In genomic region chr5:124036341-124036740, GRCm38 (mm10) we compare ENCODE assay signal across 13 mouse cellular contexts. TPM values are rescaled to one million over a fixed set of nuclear protein-coding genes. Genes with fewer than 3 reads are reported as not detected.
DNase-seq lines count a peak whose midpoint lies in the region; ATAC-seq and TF ChIP-seq lines count a peak whose summit lies in the region.
"Had no signal": no experiment of that assay in that cellular context is flagged by ENCODE, and none has a peak within 500 bp of the region (broad histone marks: within the 10 kb centered on the region; RNA-seq: fewer than 3 reads in every experiment).

No protein-coding gene starts in this region.

- no peak for ATAC-seq in heart, embryonic 12.5 days (ENCODE audit: insufficient number of reproducible peaks, low FRiP score)
- ATAC-seq in midbrain, embryonic 12.5 days (ENCODE audit: low FRiP score, low read depth), result no peak
- ATAC-seq in midbrain, embryonic 16.5 days, result no peak
- ATAC-seq in neural tube, embryonic 15.5 days (ENCODE audit: low FRiP score), result no peak
- ATAC-seq: intestine, embryonic 15.5 days had no signal

- peaks cover 36% of the 10 kb centered on the region for H3K4me1 ChIP-seq in heart, embryonic 12.5 days (replicated peaks)
- peaks cover 11% of the 10 kb centered on the region for H3K4me1 ChIP-seq in midbrain, embryonic 12.5 days
- H3K4me1 ChIP-seq in midbrain, embryonic 16.5 days (ENCODE audit: control insufficient read depth, insufficient read depth, low read length), result 0 out of 2 replicates have a peak, but pooled peaks cover 2% of the 10 kb centered on the region
- no peaks in the 10 kb centered on the region for H3K4me1 ChIP-seq in neural tube, embryonic 15.5 days
- H3K4me1 ChIP-seq: embryonic facial prominence, embryonic 12.5 days; intestine, embryonic 15.5 days had no signal

- no peak overlapping the region for H3K4me3 ChIP-seq in heart, embryonic 12.5 days
- H3K4me3 ChIP-seq in midbrain, embryonic 12.5 days, result no peak overlapping the region
- H3K4me3 ChIP-seq in midbrain, embryonic 16.5 days (ENCODE audit: low read depth, low read length), result no peak overlapping the region
- no peak overlapping the region for H3K4me3 ChIP-seq in neural tube, embryonic 15.5 days (replicated peaks)
- H3K4me3 ChIP-seq: embryonic facial prominence, embryonic 12.5 days; intestine, embryonic 15.5 days had no signal

- 43% methylated on average over 6 of the region's 6 CpGs for WGBS in heart, embryonic 12.5 days
- WGBS in midbrain, embryonic 12.5 days, result 38% methylated on average over 6 of the region's 6 CpGs
- 24% methylated on average over 6 of the region's 6 CpGs for WGBS in midbrain, embryonic 16.5 days
- 35% methylated on average over 6 of the region's 6 CpGs for WGBS in neural tube, embryonic 15.5 days

- H3K9ac ChIP-seq in heart, embryonic 12.5 days, result no peak overlapping the region
- no peak overlapping the region for H3K9ac ChIP-seq in midbrain, embryonic 12.5 days (replicated peaks)
- no peak overlapping the region for H3K9ac ChIP-seq in midbrain, embryonic 16.5 days (ENCODE audit: low read depth, low read length)
- H3K9ac ChIP-seq in neural tube, embryonic 15.5 days (replicated peaks), result no peak overlapping the region
- H3K9ac ChIP-seq: embryonic facial prominence, embryonic 12.5 days; intestine, embryonic 15.5 days had no signal

- no peaks in the 10 kb centered on the region for H3K9me3 ChIP-seq in heart, embryonic 12.5 days (replicated peaks)
- H3K9me3 ChIP-seq in midbrain, embryonic 12.5 days, result no peaks in the 10 kb centered on the region
- no peaks in the 10 kb centered on the region for H3K9me3 ChIP-seq in midbrain, embryonic 16.5 days (replicated peaks; ENCODE audit: control insufficient read depth, low read length, poor library complexity, severe bottlenecking)
- no peaks in the 10 kb centered on the region for H3K9me3 ChIP-seq in neural tube, embryonic 15.5 days (replicated peaks)
- H3K9me3 ChIP-seq: embryonic facial prominence, embryonic 12.5 days; intestine, embryonic 15.5 days had no signal

- no peaks in the 10 kb centered on the region for H3K27me3 ChIP-seq in heart, embryonic 12.5 days (replicated peaks)
- peaks cover 11% of the 10 kb centered on the region for H3K27me3 ChIP-seq in midbrain, embryonic 12.5 days
- H3K27me3 ChIP-seq in midbrain, embryonic 16.5 days (ENCODE audit: control insufficient read depth, insufficient read depth, low read depth, low read length), result no peaks in the 10 kb centered on the region
- no peaks in the 10 kb centered on the region for H3K27me3 ChIP-seq in neural tube, embryonic 15.5 days (replicated peaks)
- H3K27me3 ChIP-seq: embryonic facial prominence, embryonic 12.5 days; intestine, embryonic 15.5 days had no signal

- TF ChIP-seq POLR2A in brain, embryonic 14.5 days (IDR thresholded peaks at IDR 0.05; ENCODE audit: borderline replicate concordance, extremely low read depth, insufficient read depth, insufficient read length, poor library complexity, severe bottlenecking), result no peak

- no peak overlapping the region for H3K4me2 ChIP-seq in heart, embryonic 12.5 days
- H3K4me2 ChIP-seq in midbrain, embryonic 12.5 days (replicated peaks), result no peak overlapping the region; the same call in 1 of the 2 replicates
- H3K4me2 ChIP-seq in midbrain, embryonic 16.5 days (ENCODE audit: low read length), result no peak overlapping the region
- H3K4me2 ChIP-seq in neural tube, embryonic 15.5 days, result no peak overlapping the region
- H3K4me2 ChIP-seq: embryonic facial prominence, embryonic 12.5 days; intestine, embryonic 15.5 days had no signal

- intact Hi-C loops in left cerebral cortex, postnatal 25 days (cut with DNase I), result no loop called here

- TF ChIP-seq CTCF in brain, embryonic 14.5 days (IDR thresholded peaks at IDR 0.05; ENCODE audit: borderline replicate concordance, extremely low read depth, insufficient read depth, insufficient read length), result no peak

- H3K27ac ChIP-seq in heart, embryonic 12.5 days (ENCODE audit: poor library complexity, severe bottlenecking), result peak overlapping the region; percentile 52
- peak overlapping the region; percentile 26 for H3K27ac ChIP-seq in midbrain, embryonic 12.5 days (replicated peaks)
- no peak overlapping the region for H3K27ac ChIP-seq in midbrain, embryonic 16.5 days (ENCODE audit: low read length)
- no peak overlapping the region for H3K27ac ChIP-seq in neural tube, embryonic 15.5 days (replicated peaks)
- H3K27ac ChIP-seq: embryonic facial prominence, embryonic 12.5 days; intestine, embryonic 15.5 days had no signal

- no peaks in the 10 kb centered on the region for H3K36me3 ChIP-seq in heart, embryonic 12.5 days
- H3K36me3 ChIP-seq in midbrain, embryonic 12.5 days, result no peaks in the 10 kb centered on the region
- H3K36me3 ChIP-seq in midbrain, embryonic 16.5 days (ENCODE audit: control insufficient read depth, insufficient read depth, low read length), result no peaks in the 10 kb centered on the region
- H3K36me3 ChIP-seq in neural tube, embryonic 15.5 days, result no peaks in the 10 kb centered on the region
- H3K36me3 ChIP-seq: embryonic facial prominence, embryonic 12.5 days; intestine, embryonic 15.5 days had no signal

- DNase-seq in heart, adult 8-10 months (ENCODE audit: low spot score), result no peak
- DNase-seq in brain, embryonic 14.5 days (ENCODE audit: low read depth), result peak; percentile 66
- DNase-seq in natural killer cell, adult 2 months (ENCODE audit: low spot score in 2 of 2), result peak; percentile 64 to 67
- DNase-seq in left cerebral cortex, postnatal 25 days (ENCODE audit: low spot score in 2 of 2), result no peak
- DNase-seq: cerebellum, adult 8-10 months; gastrocnemius, postnatal 14 days; lung, postnatal 10 days had no signal

RNA-seq across cellular contexts. Expression of gene Vps37b, which starts 4.3 kb away (rescaled TPM):
- 61.9 and 64.4 TPM in 2 replicates for polyA plus RNA-seq in heart, embryonic 12.5 days (2016; fragmentation: Nextera tagmentation; extraction: Ambion mirVana)
- 10 to 100 TPM; 13.7 to 24.0 (median 16.5) TPM for total RNA-seq in heart, adult 8-10 months (2022)
- 68.0 and 74.2 TPM in 2 replicates for polyA plus RNA-seq in midbrain, embryonic 12.5 days (2016; fragmentation: Nextera tagmentation; extraction: Ambion mirVana)
- polyA plus RNA-seq in midbrain, embryonic 16.5 days (2015; fragmentation: Nextera tagmentation; extraction: Ambion mirVana), result 59.5 and 62.0 TPM in 2 replicates
- polyA plus RNA-seq in brain, embryonic 14.5 days (2012; rRNA removed), result 79.9 and 107 TPM in 2 replicates
- 10 to 100 TPM; 46.7 to 50.6 TPM for total RNA-seq in left cerebral cortex, postnatal 25 days (2021)
- 48.8 and 50.4 TPM in 2 replicates for polyA plus RNA-seq in neural tube, embryonic 15.5 days (2015; fragmentation: Nextera tagmentation; extraction: Ambion mirVana)

RNA-seq across cellular contexts. Expression of gene Abcb9, which starts 59.3 kb away (rescaled TPM):
- polyA plus RNA-seq in heart, embryonic 12.5 days (2016; fragmentation: Nextera tagmentation; extraction: Ambion mirVana), result 1.6 and 1.7 TPM in 2 replicates
- total RNA-seq in heart, adult 8-10 months (2022), result 10 to 100 TPM in 3 of 4 experiments, 1 to 10 TPM in 1; 9.5 to 11.9 (median 11.1) TPM
- polyA plus RNA-seq in midbrain, embryonic 12.5 days (2016; fragmentation: Nextera tagmentation; extraction: Ambion mirVana), result 2.0 and 2.2 TPM in 2 replicates
- 15.5 and 21.7 TPM in 2 replicates for polyA plus RNA-seq in midbrain, embryonic 16.5 days (2015; fragmentation: Nextera tagmentation; extraction: Ambion mirVana)
- 6.5 and 9.6 TPM in 2 replicates for polyA plus RNA-seq in brain, embryonic 14.5 days (2012; rRNA removed)
- 10 to 100 TPM; 54.8 to 62.4 TPM for total RNA-seq in left cerebral cortex, postnatal 25 days (2021)
- polyA plus RNA-seq in neural tube, embryonic 15.5 days (2015; fragmentation: Nextera tagmentation; extraction: Ambion mirVana), result 22.1 and 23.2 TPM in 2 replicates

Comparison
In these comparisons a context has a peak if more than half of its experiments do, and no peak if none do; other contexts are left out.
1. H3K27ac ChIP-seq: peak in heart, embryonic 12.5 days (single experiment) and midbrain, embryonic 12.5 days (single experiment); none in midbrain, embryonic 16.5 days (single experiment) and neural tube, embryonic 15.5 days (single experiment).
2. DNase-seq: peak in brain, embryonic 14.5 days (single experiment) and natural killer cell, adult 2 months (2 of 2); none in heart, adult 8-10 months (single experiment) and left cerebral cortex, postnatal 25 days (0 of 2).